Mouse (Mus musculus) myocyte (in vitro differentiated cells): Measurements from ENCODE around the gene Ninl.

Source experiments
- CEBPB ChIP-seq: IDR thresholded peaks from 2 replicates; pipeline ENCODE4 v1.6.1; 2011; ENCODE audit warnings: mild to moderate bottlenecking, moderate library complexity; ENCODE audit not compliant: poor library complexity, insufficient read depth, severe bottlenecking
- MAX ChIP-seq: IDR thresholded peaks from one replicate; pipeline ENCODE4 v1.6.1; 2011; ENCODE audit warnings: low read depth, mild to moderate bottlenecking, control low read depth
- MYOG ChIP-seq, 3 experiments: IDR thresholded peaks; one replicate each; pipeline ENCODE4 v1.6.1; 2011; ENCODE audit warnings: control low read depth in 2 of 3, low read depth in 2 of 3, mild to moderate bottlenecking in 2 of 3; ENCODE audit not compliant: insufficient read length in 2 of 3, control insufficient read depth in 1 of 3, insufficient read depth in 1 of 3
- POLR2A ChIP-seq: IDR thresholded peaks from one replicate; pipeline ENCODE4 v1.6.1; 2011; ENCODE audit warnings: low read depth, mild to moderate bottlenecking, control low read depth, moderate library complexity; ENCODE audit not compliant: insufficient read length
- REST ChIP-seq: IDR thresholded peaks from one replicate; pipeline ENCODE4 v1.6.1; 2011; ENCODE audit warnings: mild to moderate bottlenecking, control low read depth, moderate library complexity; ENCODE audit not compliant: insufficient read depth, insufficient read length
- USF1 ChIP-seq: IDR thresholded peaks from one replicate; pipeline ENCODE4 v1.6.1; 2011; ENCODE audit warnings: low read depth, mild to moderate bottlenecking, control low read depth, moderate library complexity

DNA sequence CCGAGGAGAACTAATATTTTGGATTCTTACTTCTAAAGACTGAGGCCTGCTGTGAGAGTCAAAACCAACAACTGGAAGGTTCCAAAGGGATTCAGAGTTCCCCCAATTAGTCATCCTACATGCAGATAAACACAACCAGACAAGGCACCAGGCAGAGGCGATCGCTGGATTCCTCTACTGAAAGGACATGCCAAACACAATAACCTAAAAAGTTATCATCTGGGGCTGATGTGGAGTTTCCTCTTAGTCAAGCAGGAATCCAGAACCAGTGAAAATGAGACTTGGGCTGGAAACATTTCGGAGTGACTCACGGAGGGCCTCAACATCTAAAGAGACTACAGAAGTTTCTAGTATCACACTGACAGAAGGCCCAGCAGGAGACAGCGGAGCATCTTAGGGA lies 35.4 kb downstream of the Ninl start:
- no peak for TF ChIP-seq REST
- TF ChIP-seq POLR2A = no peak
- no peak for TF ChIP-seq MYOG (IDR thresholded peaks at IDR 0.05; ENCODE audit: control insufficient read depth in 1 of 3, insufficient read depth in 1 of 3, insufficient read length in 2 of 3, low read depth in 2 of 3)
- no peak for TF ChIP-seq MAX
- no peak for TF ChIP-seq USF1
- TF ChIP-seq CEBPB = no peak
